Mouse (Mus musculus) ZHBTc4 (cell line): Measurements from ENCODE around the gene Nsf.

Experiments used
- DNase-seq: peaks from one replicate; pipeline ENCODE4 v3.0.0-alpha.2; 2011; ENCODE audit warnings: low read depth, low spot score

Gene Nsf

GRCm38 (mm10) chr11:103892831-103893230 is 61.0 kb downstream of the Nsf start:
- peak; percentile 93 for DNase-seq

GRCm38 (mm10) chr11:103891781-103892180 is 62.1 kb downstream of the Nsf start:
- DNase-seq, result no peak

- DNase-seq, result no peak
These were observed 63.3 kb downstream of the Nsf start for GRCm38 (mm10) chr11:103890337-103891186.

GRCm38 (mm10) chr11:103887724-103888410 is 66.0 kb downstream of the Nsf start:
- DNase-seq, result no peak

- DNase-seq, result no peak
These were observed 69.0 kb downstream of the Nsf start for GRCm38 (mm10) chr11:103884749-103885383.

GRCm38 (mm10) chr11:103883793-103884192 is 70.1 kb downstream of the Nsf start:
- no peak for DNase-seq

GRCm38 (mm10) chr11:103879476-103879875 is 74.4 kb downstream of the Nsf start:
- DNase-seq, result peak; percentile 45

GRCm38 (mm10) chr11:103878441-103878840 is 75.4 kb downstream of the Nsf start:
- DNase-seq, result no peak

GRCm38 (mm10) chr11:103870352-103870751 is 83.5 kb downstream of the Nsf start:
- DNase-seq, result no peak

GRCm38 (mm10) chr11:103867702-103868101 is 86.2 kb downstream of the Nsf start:
- no peak for DNase-seq

GRCm38 (mm10) chr11:103865346-103865745 is 88.5 kb downstream of the Nsf start:
- DNase-seq, result peak; percentile 76

- DNase-seq, result peak; percentile 73
These were observed 89.4 kb downstream of the Nsf start for GRCm38 (mm10) chr11:103864486-103864885.

- no peak for DNase-seq
These were observed 90.9 kb downstream of the Nsf start for GRCm38 (mm10) chr11:103862951-103863350.

GRCm38 (mm10) chr11:103859933-103860610 is 93.8 kb downstream of the Nsf start:
- no peak for DNase-seq

- DNase-seq, result no peak
These were observed 95.1 kb downstream of the Nsf start for GRCm38 (mm10) chr11:103858760-103859159.

- DNase-seq, result no peak
These were observed 97.2 kb downstream of the Nsf start for GRCm38 (mm10) chr11:103856641-103857040.

GRCm38 (mm10) chr11:103854294-103854693 is 99.6 kb downstream of the Nsf start:
- no peak for DNase-seq

- DNase-seq, result peak; percentile 45
These were observed 100.5 kb downstream of the Nsf start for GRCm38 (mm10) chr11:103853284-103853920.

- DNase-seq, result no peak
These were observed 101.1 kb downstream of the Nsf start for GRCm38 (mm10) chr11:103852590-103853283.

GRCm38 (mm10) chr11:103848287-103848686 is 105.6 kb downstream of the Nsf start:
- no peak for DNase-seq

- peak; percentile 97 for DNase-seq
These were observed 113.0 kb downstream of the Nsf start for GRCm38 (mm10) chr11:103840834-103841233.
